Mouse (Mus musculus): Measurements from ENCODE around the gene Amer3.

- TF ChIP-seq CTCF (IDR thresholded peaks at IDR 0.05; ENCODE audit: low read depth, low read length) (no peak), POLR2A (IDR thresholded peaks at IDR 0.05; ENCODE audit: borderline replicate concordance, low read depth, low read length) (no peak)
Measured at GRCm38 (mm10) chr1:34536291-34536766, 43.1 kb upstream of the Amer3 start.
